Comparison of ENCODE assay signal across 23 mouse cellular contexts in genomic region chr4:111838882-111839281, GRCm38 (mm10).
A peak's percentile ranks its signal among the peaks of the same experiment; 100 is the strongest.
DNase-seq lines count a peak whose midpoint lies in the region; ATAC-seq and TF ChIP-seq lines count a peak whose summit lies in the region.
"Had no signal": no experiment of that assay in that cellular context is flagged by ENCODE, and none has a peak within 500 bp of the region (broad histone marks: within the 10 kb centered on the region; RNA-seq: fewer than 3 reads in every experiment).

No protein-coding gene starts in this region.

- H3K27me3 ChIP-seq in C2C12 (ENCODE audit: control insufficient read depth, insufficient read depth, insufficient read length) (no peaks in the 10 kb centered on the region), myocyte (ENCODE audit: control insufficient read depth, insufficient read depth, insufficient read length) (no peaks in the 10 kb centered on the region)
- H3K27me3 ChIP-seq in hindbrain, postnatal 0 days (ENCODE audit: insufficient read depth, low read length): no peaks in the 10 kb centered on the region
- no peaks in the 10 kb centered on the region for H3K27me3 ChIP-seq in midbrain, embryonic 14.5 days (ENCODE audit: control insufficient read depth, insufficient read depth, low read length)
- H3K27me3 ChIP-seq: CH12.LX, Patski had no signal

- 97% methylated on average over 6 of the region's 6 CpGs for WGBS in hindbrain, postnatal 0 days
- 98% methylated on average over 6 of the region's 6 CpGs for WGBS in midbrain, embryonic 14.5 days

- no peak overlapping the region for H3K4me2 ChIP-seq in myocyte (ENCODE audit: low read depth)
- H3K4me2 ChIP-seq in hindbrain, postnatal 0 days (ENCODE audit: low read depth, low read length): no peak overlapping the region
- H3K4me2 ChIP-seq in midbrain, embryonic 14.5 days (ENCODE audit: low read length): no peak overlapping the region

- H3K4me1 ChIP-seq in hindbrain, postnatal 0 days (ENCODE audit: insufficient read depth, low read length): no peaks in the 10 kb centered on the region
- no peaks in the 10 kb centered on the region for H3K4me1 ChIP-seq in midbrain, embryonic 14.5 days (ENCODE audit: control insufficient read depth, insufficient read depth, low read length)

- H3K4me3 ChIP-seq in C2C12 (ENCODE audit: insufficient read depth, poor library complexity, severe bottlenecking): no peak overlapping the region
- no peak overlapping the region for H3K4me3 ChIP-seq in myocyte
- H3K4me3 ChIP-seq in hindbrain, postnatal 0 days (ENCODE audit: low read length): no peak overlapping the region
- no peak overlapping the region for H3K4me3 ChIP-seq in midbrain, embryonic 14.5 days (replicated peaks; ENCODE audit: low read depth, low read length)

- DNase-seq in NIH3T3 (ENCODE audit: low read depth): peak; percentile 14
- no peak for DNase-seq in hindbrain, postnatal 0 days (ENCODE audit: low spot score)
- DNase-seq in urinary bladder, postnatal 14 days (ENCODE audit: low spot score): no peak
- no peak for DNase-seq in midbrain, embryonic 14.5 days
- DNase-seq: adrenal gland, adult 2 months; adrenal gland, adult 8-10 months; adrenal gland, postnatal 10 days; adrenal gland, postnatal 14 days; adrenal gland, postnatal 25 days; adrenal gland, postnatal 36 days; B cell, adult 2 months; cerebellum, adult 11 months; cerebellum, adult 11-12 months; cerebellum, adult 18-20 months; cerebellum, adult 2 months; cerebellum, adult 8-10 months had no signal

- TF ChIP-seq CTCF in C2C12 (IDR thresholded peaks at IDR 0.05; ENCODE audit: control insufficient read depth, insufficient read depth, insufficient read length): no peak
- no peak for TF ChIP-seq CTCF in hindbrain, postnatal 0 days (IDR thresholded peaks at IDR 0.05; ENCODE audit: low read depth)

- H3K36me3 ChIP-seq in C2C12 (ENCODE audit: control insufficient read depth, insufficient read depth) (no peaks in the 10 kb centered on the region), myocyte (ENCODE audit: control insufficient read depth, insufficient read depth) (no peaks in the 10 kb centered on the region)
- H3K36me3 ChIP-seq in hindbrain, postnatal 0 days (ENCODE audit: insufficient read depth, low read length): no peaks in the 10 kb centered on the region
- H3K36me3 ChIP-seq in midbrain, embryonic 14.5 days (ENCODE audit: control insufficient read depth, insufficient read depth, low read length): no peaks in the 10 kb centered on the region
- H3K36me3 ChIP-seq: G1E had no signal

- H3K9ac ChIP-seq in hindbrain, postnatal 0 days (replicated peaks; ENCODE audit: low read length): no peak overlapping the region
- H3K9ac ChIP-seq in midbrain, embryonic 14.5 days (replicated peaks; ENCODE audit: low read length): no peak overlapping the region

- H3K79me2 ChIP-seq in C2C12 (ENCODE audit: control insufficient read depth, insufficient read depth) (no peaks in the 10 kb centered on the region), myocyte (ENCODE audit: control insufficient read depth, insufficient read depth) (no peaks in the 10 kb centered on the region)

- no peak for ATAC-seq in hindbrain, postnatal 0 days
- ATAC-seq in midbrain, embryonic 14.5 days (ENCODE audit: low FRiP score, low TSS enrichment): no peak
- ATAC-seq: activated CD4-positive, CD25-positive, alpha-beta regulatory T cell, adult 4 months; CD4-positive, CD25-positive, alpha-beta regulatory T cell, adult 4 months; Patski had no signal

- H3ac ChIP-seq in C2C12 (ENCODE audit: control insufficient read depth, insufficient read length, low read depth) (no peak overlapping the region), myocyte (ENCODE audit: control insufficient read depth, insufficient read length) (no peak overlapping the region)

- no peak overlapping the region for H3K27ac ChIP-seq in hindbrain, postnatal 0 days
- H3K27ac ChIP-seq in midbrain, embryonic 14.5 days (replicated peaks; ENCODE audit: low read depth, low read length): no peak overlapping the region

- H3K9me3 ChIP-seq in hindbrain, postnatal 0 days (ENCODE audit: low read length): no peaks in the 10 kb centered on the region
- H3K9me3 ChIP-seq in midbrain, embryonic 14.5 days (ENCODE audit: control insufficient read depth, low read length): no peaks in the 10 kb centered on the region
- H3K9me3 ChIP-seq: G1E had no signal

- no peak for TF ChIP-seq POLR2A in myocyte (IDR thresholded peaks at IDR 0.05; ENCODE audit: insufficient read length, low read depth)

- H3K79me3 ChIP-seq in C2C12 (ENCODE audit: low read depth): no peaks in the 10 kb centered on the region

TF ChIP-seq in C2C12, 6 proteins besides CTCF, POLR2A, EP300 and RAD21:
- TF ChIP-seq CEBPB (IDR thresholded peaks at IDR 0.05; ENCODE audit: low read depth) (peak; percentile 68), MAX (IDR thresholded peaks at IDR 0.05) (no peak)

TF ChIP-seq in myocyte, 11 proteins besides CTCF, POLR2A, EP300 and RAD21:
- TF ChIP-seq SRF (IDR thresholded peaks at IDR 0.05; ENCODE audit: control insufficient read depth, insufficient read length, low read depth) (no peak), MAX (IDR thresholded peaks at IDR 0.05; ENCODE audit: low read depth) (no peak), CEBPB (IDR thresholded peaks at IDR 0.05; ENCODE audit: insufficient read depth, poor library complexity, severe bottlenecking) (peak; percentile 75), POLR2AphosphoS2 (IDR thresholded peaks at IDR 0.05; ENCODE audit: insufficient read length, low read depth) (no peak)
